Comparison of ENCODE assay signal across 25 mouse cellular contexts in genomic region chr17:28803316-28803715, GRCm38 (mm10). TPM values are rescaled to one million over a fixed set of nuclear protein-coding genes. Genes with fewer than 3 reads are reported as not detected.
DNase-seq lines count a peak whose midpoint lies in the region; ATAC-seq and TF ChIP-seq lines count a peak whose summit lies in the region.
"Had no signal": no experiment of that assay in that cellular context is flagged by ENCODE, and none has a peak within 500 bp of the region (broad histone marks: within the 10 kb centered on the region; RNA-seq: fewer than 3 reads in every experiment).

No protein-coding gene starts in this region.

- no peaks in the 10 kb centered on the region; the same call in 1 of the 2 replicates for H3K79me2 ChIP-seq in heart, adult 2 months (replicated peaks; ENCODE audit: control insufficient read depth, insufficient read depth, low read length)

- no peak for TF ChIP-seq POLR2A in heart, adult 2 months (IDR thresholded peaks at IDR 0.05; ENCODE audit: insufficient read depth, low read depth, low read length)
- no peak for TF ChIP-seq POLR2A in ES-Bruce4 (IDR thresholded peaks at IDR 0.05; ENCODE audit: insufficient read depth, low read length)

- no peak for TF ChIP-seq EP300 in heart, adult 2 months (IDR thresholded peaks at IDR 0.05; ENCODE audit: insufficient read depth, low read depth, low read length)
- no peak for TF ChIP-seq EP300 in ES-Bruce4 (IDR thresholded peaks at IDR 0.05; ENCODE audit: insufficient read depth, low read depth, low read length)

- WGBS in heart, embryonic 13.5 days: 45% methylated on average over 1 of the region's 1 CpGs
- 67% methylated on average over 1 of the region's 1 CpGs for WGBS in heart, adult 2 months
- 6% methylated on average over 1 of the region's 1 CpGs for WGBS in liver, embryonic 15.5 days (ENCODE audit: insufficient replicate concordance)

- H3K27ac ChIP-seq in heart, embryonic 13.5 days (replicated peaks): peak overlapping the region; percentile 48
- no peak overlapping the region for H3K27ac ChIP-seq in heart, adult 2 months
- H3K27ac ChIP-seq in ES-Bruce4 (ENCODE audit: insufficient read depth, low read length): no peak overlapping the region
- H3K27ac ChIP-seq in liver, embryonic 15.5 days (replicated peaks): peak overlapping the region; percentile 98
- H3K27ac ChIP-seq: forebrain, embryonic 10.5 days; hindbrain, embryonic 14.5 days; intestine, embryonic 15.5 days; stomach, embryonic 15.5 days had no signal

- no peak overlapping the region for H3K4me3 ChIP-seq in heart, embryonic 13.5 days
- no peak overlapping the region for H3K4me3 ChIP-seq in heart, adult 2 months
- H3K4me3 ChIP-seq in ES-Bruce4 (ENCODE audit: low read depth, low read length): no peak overlapping the region
- H3K4me3 ChIP-seq in liver, embryonic 15.5 days (replicated peaks): peak overlapping the region; percentile 87
- H3K4me3 ChIP-seq: intestine, embryonic 15.5 days; stomach, embryonic 15.5 days had no signal

- no peak for ATAC-seq in heart, embryonic 13.5 days (ENCODE audit: extremely low read depth, insufficient number of reproducible peaks, low FRiP score, low TSS enrichment)
- ATAC-seq in liver, embryonic 15.5 days (ENCODE audit: insufficient read depth): no peak
- ATAC-seq: intestine, embryonic 15.5 days had no signal

- H3K36me3 ChIP-seq in heart, embryonic 13.5 days: peaks cover 29% of the 10 kb centered on the region
- H3K36me3 ChIP-seq in heart, adult 2 months (ENCODE audit: control insufficient read depth, insufficient read depth, low read length): no peaks in the 10 kb centered on the region
- peaks cover 13% of the 10 kb centered on the region; the same call in 1 of the 2 replicates for H3K36me3 ChIP-seq in ES-Bruce4 (ENCODE audit: control insufficient read depth, insufficient read depth, low read length, poor library complexity, severe bottlenecking)
- peaks cover 49% of the 10 kb centered on the region for H3K36me3 ChIP-seq in liver, embryonic 15.5 days (replicated peaks)

- peak overlapping the region; percentile 94; the same call in 1 of the 2 replicates for H3K9ac ChIP-seq in heart, embryonic 13.5 days
- no peak overlapping the region for H3K9ac ChIP-seq in heart, adult 2 months (ENCODE audit: low read depth, low read length)
- 0 out of 2 replicates have a peak overlapping the region, but pooled peaks have one; percentile 18 for H3K9ac ChIP-seq in ES-Bruce4 (ENCODE audit: low read depth, poor library complexity, severe bottlenecking)
- H3K9ac ChIP-seq in liver, embryonic 15.5 days: peak overlapping the region; percentile 87
- H3K9ac ChIP-seq: hindbrain, embryonic 14.5 days; intestine, embryonic 15.5 days; stomach, embryonic 15.5 days had no signal

- intact Hi-C loops in heart, adult 2 months (cut with DNase I): loop anchor here (5.0 kb wide), 1 partner anchor 124 kb away; no protein-coding TSS in a partner anchor

- peak overlapping the region; percentile 96 for H3K4me2 ChIP-seq in heart, embryonic 13.5 days
- H3K4me2 ChIP-seq in liver, embryonic 15.5 days: peak overlapping the region; percentile 77

- DNase-seq in heart, adult 2 months: no peak
- DNase-seq in c-Kit-positive CD71-positive TER-119-positive erythroid progenitor cells, embryonic 14.5 days (ENCODE audit: low spot score): peak; percentile 57
- DNase-seq in spleen, adult 12 weeks (ENCODE audit: low spot score): no peak
- no peak for DNase-seq in adrenal gland, postnatal 10 days
- DNase-seq in thymus, adult 18-20 months: no peak
- DNase-seq: adrenal gland, adult 8-10 months; B cell, adult 2 months; cerebellum, adult 11 months; cerebellum, postnatal 14 days; kidney, adult 9 months; kidney, postnatal 36 days; lung, adult 2 months; right cerebral cortex, postnatal 14 days; thymus, postnatal 25 days had no signal

- no peaks in the 10 kb centered on the region for H3K27me3 ChIP-seq in heart, embryonic 13.5 days (replicated peaks)
- H3K27me3 ChIP-seq in heart, adult 2 months (ENCODE audit: control insufficient read depth, insufficient read depth, low read length): no peaks in the 10 kb centered on the region
- no peaks in the 10 kb centered on the region for H3K27me3 ChIP-seq in ES-Bruce4 (ENCODE audit: control insufficient read depth, insufficient read depth, low read length, poor library complexity, severe bottlenecking)
- no peaks in the 10 kb centered on the region for H3K27me3 ChIP-seq in liver, embryonic 15.5 days
- H3K27me3 ChIP-seq: intestine, embryonic 15.5 days; stomach, embryonic 15.5 days had no signal

- no peaks in the 10 kb centered on the region for H3K9me3 ChIP-seq in heart, embryonic 13.5 days
- no peaks in the 10 kb centered on the region for H3K9me3 ChIP-seq in ES-Bruce4 (replicated peaks; ENCODE audit: control insufficient read depth, insufficient read depth, low read length, poor library complexity, severe bottlenecking)
- H3K9me3 ChIP-seq in liver, embryonic 15.5 days (replicated peaks): no peaks in the 10 kb centered on the region
- H3K9me3 ChIP-seq: forebrain, embryonic 10.5 days; intestine, embryonic 15.5 days; stomach, embryonic 15.5 days had no signal

- TF ChIP-seq CTCF in heart, adult 2 months (IDR thresholded peaks at IDR 0.05): no peak
- no peak for TF ChIP-seq CTCF in ES-Bruce4 (IDR thresholded peaks at IDR 0.05; ENCODE audit: low read depth, low read length)

- peaks cover 42% of the 10 kb centered on the region for H3K4me1 ChIP-seq in heart, embryonic 13.5 days
- H3K4me1 ChIP-seq in heart, adult 2 months (ENCODE audit: control insufficient read depth, insufficient read depth, low read length): peaks cover 2% of the 10 kb centered on the region
- H3K4me1 ChIP-seq in ES-Bruce4 (ENCODE audit: control insufficient read depth, insufficient read depth, low read length): peaks cover 2% of the 10 kb centered on the region
- peaks cover 84% of the 10 kb centered on the region for H3K4me1 ChIP-seq in liver, embryonic 15.5 days (replicated peaks)

RNA-seq across cellular contexts. Expression of gene Brpf3, which starts 2.4 kb away (rescaled TPM):
- polyA plus RNA-seq in heart, embryonic 13.5 days (2015; fragmentation: Nextera tagmentation; extraction: Ambion mirVana): 7.0 and 8.3 TPM in 2 replicates
- 10 to 100 TPM; 12.0 to 15.8 TPM for total RNA-seq in heart, adult 2 months (2021)
- polyA plus RNA-seq in heart, adult 2 months (2012; rRNA removed): 14.0 and 14.2 TPM in 2 replicates
- 89.8 and 92.9 TPM in 2 replicates for polyA plus RNA-seq in ES-Bruce4 (2011; ENCODE audit: insufficient read depth, insufficient read length, low read depth, missing spikeins)
- polyA plus RNA-seq in liver, embryonic 15.5 days (2015; fragmentation: Nextera tagmentation; extraction: Ambion mirVana): 74.7 and 78.4 TPM in 2 replicates
- 10 to 100 TPM; 56.2 to 62.8 TPM for total RNA-seq in adrenal gland, postnatal 10 days (2021)

RNA-seq across cellular contexts. Expression of gene Mapk13, which starts 34.2 kb away (rescaled TPM):
- polyA plus RNA-seq in heart, embryonic 13.5 days (2015; fragmentation: Nextera tagmentation; extraction: Ambion mirVana): 4.3 and 7.1 TPM in 2 replicates
- total RNA-seq in heart, adult 2 months (2021): under 1 TPM; 0.48 to 0.52 TPM
- 0.38 and 0.78 TPM in 2 replicates for polyA plus RNA-seq in heart, adult 2 months (2012; rRNA removed)
- polyA plus RNA-seq in ES-Bruce4 (2011; ENCODE audit: insufficient read depth, insufficient read length, low read depth, missing spikeins): 49.0 and 50.7 TPM in 2 replicates
- 7.3 and 8.9 TPM in 2 replicates for polyA plus RNA-seq in liver, embryonic 15.5 days (2015; fragmentation: Nextera tagmentation; extraction: Ambion mirVana)
- total RNA-seq in adrenal gland, postnatal 10 days (2021): 10 to 100 TPM; 34.6 to 35.5 TPM

RNA-seq across cellular contexts. Expression of gene Pnpla1, which starts 54.9 kb away (rescaled TPM):
- not detected in 2 replicates for polyA plus RNA-seq in heart, embryonic 13.5 days (2015; fragmentation: Nextera tagmentation; extraction: Ambion mirVana)
- total RNA-seq in heart, adult 2 months (2021): not detected
- 0.02 TPM in 1 of 2 replicates, not detected in the other for polyA plus RNA-seq in heart, adult 2 months (2012; rRNA removed)
- 0.15 TPM in 1 of 2 replicates, not detected in the other for polyA plus RNA-seq in ES-Bruce4 (2011; ENCODE audit: insufficient read depth, insufficient read length, low read depth, missing spikeins)
- 0.06 and 0.13 TPM in 2 replicates for polyA plus RNA-seq in liver, embryonic 15.5 days (2015; fragmentation: Nextera tagmentation; extraction: Ambion mirVana)
- not detected for total RNA-seq in adrenal gland, postnatal 10 days (2021)
- total RNA-seq: gastrocnemius, adult 8-10 months; heart, postnatal 25 days had no signal
- polyA plus RNA-seq: forebrain, embryonic 10.5 days; hindbrain, embryonic 14.5 days; limb, embryonic 11.5 days; neural tube, embryonic 11.5 days had no signal

Comparison
In these comparisons a context has a peak if more than half of its experiments do, and no peak if none do; other contexts are left out.
1. H3K27ac ChIP-seq: peak in heart, embryonic 13.5 days (single experiment) and liver, embryonic 15.5 days (single experiment); none in heart, adult 2 months (single experiment) and ES-Bruce4 (single experiment).